Mouse (Mus musculus) heart, postnatal 4 days (tissue): ENCODE measurements around the gene Cox17. TPM values are rescaled to one million over a fixed set of nuclear protein-coding genes. Genes with fewer than 3 reads are reported as not detected.
"Not testable (repeated sequence)": the region's sequence is repeated elsewhere in the genome, so short reads cannot be mapped to it uniquely, and the experiment has no call there.

Source experiments
- DNase-seq: peaks from one replicate; pipeline ENCODE4 v3.0.0; 2021
- total RNA-seq, 2 experiments: library from RNA; stranded (reverse); gene quantifications; 2 replicates each; pipeline ENCODE4 v1.2.3; 2021

Cox17 gene
- 100 to 1,000 TPM; 203 to 222 TPM for total RNA-seq

DNA sequence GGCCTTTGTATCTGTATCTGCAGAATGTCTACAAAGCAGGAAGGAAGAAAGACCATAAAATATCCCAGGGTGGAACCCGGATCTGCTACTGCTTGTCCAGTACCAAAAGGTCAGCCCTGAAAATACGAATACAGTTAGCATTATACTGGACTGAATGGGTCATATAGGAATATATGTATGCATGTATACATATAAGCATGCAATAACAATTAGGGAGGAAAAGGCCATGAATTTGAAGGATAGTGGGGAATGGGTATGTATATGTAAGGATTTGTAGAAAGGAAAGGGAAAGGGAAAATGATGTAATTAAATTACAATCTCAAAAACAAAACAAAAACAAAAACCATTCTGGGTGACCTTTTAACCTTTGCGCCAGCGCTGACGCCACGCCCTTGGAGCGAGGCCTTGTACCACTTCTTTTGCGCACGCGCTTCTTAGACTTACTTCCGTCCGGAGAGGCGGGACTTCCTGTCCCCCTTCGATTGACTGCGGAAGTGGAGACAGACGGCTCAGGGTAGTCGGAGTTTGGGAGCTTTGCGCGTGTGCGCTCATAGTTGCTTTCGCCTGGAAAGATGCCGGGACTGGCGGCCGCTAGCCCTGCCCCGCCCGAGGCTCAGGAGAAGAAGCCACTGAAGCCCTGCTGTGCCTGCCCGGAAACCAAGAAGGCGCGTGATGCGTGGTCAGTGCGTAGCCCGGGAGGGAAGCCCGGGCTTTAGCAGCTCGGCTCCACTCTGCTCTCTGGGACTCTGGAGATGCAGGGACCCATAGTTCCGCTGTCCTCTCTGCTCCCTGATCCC, at the start of gene Cox17, which contains the start of gene Gm21987:
Cox17 (plus strand) TSS at position 463 of the 797 bp plus-strand sequence.
Gm21987 (plus strand) TSS at position 512 of the 797 bp plus-strand sequence.
- peak; percentile 94 for DNase-seq

- DNase-seq, result no peak
Measured at GRCm38 (mm10) chr16:38298410-38298809, 48.4 kb upstream of the Cox17 start.

- DNase-seq, result no peak
Measured at GRCm38 (mm10) chr16:38302367-38302766, 44.4 kb upstream of the Cox17 start.

DNA sequence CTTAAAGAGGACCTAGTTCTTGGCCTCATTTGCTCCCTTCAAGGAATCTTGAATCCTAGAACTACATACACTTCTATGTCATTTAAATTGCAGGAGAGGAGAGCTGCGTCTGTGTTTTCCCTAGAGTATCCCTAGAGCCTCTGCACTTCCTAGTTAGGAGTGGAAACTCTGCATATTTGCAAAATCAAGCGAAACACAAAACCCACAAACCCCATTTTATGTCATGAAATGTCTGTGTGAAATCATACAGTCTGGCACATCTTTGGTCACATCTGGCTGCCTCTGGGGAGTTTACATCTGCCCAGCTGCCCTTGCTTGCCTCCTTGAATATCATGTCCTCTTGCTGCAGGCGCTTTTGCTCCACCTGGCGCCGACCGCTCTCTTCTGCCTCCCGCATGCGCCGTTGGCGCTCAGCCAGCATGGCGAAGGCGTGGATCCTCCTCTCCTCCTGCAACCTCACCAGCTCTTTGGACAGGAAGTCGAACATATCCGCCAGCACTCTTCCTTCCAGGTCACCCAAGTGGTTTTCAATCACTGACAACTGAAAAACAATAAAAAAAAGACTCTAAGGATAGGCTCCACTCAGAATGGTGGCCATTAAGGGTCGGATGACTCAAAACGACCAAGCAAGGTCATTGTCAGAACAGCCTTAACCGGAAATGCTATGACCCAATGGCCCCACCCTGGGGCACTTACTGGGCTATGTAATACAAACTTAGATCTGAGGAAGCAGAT, 42.2 kb upstream of the Cox17 start:
- DNase-seq, result peak; percentile 50

DNA sequence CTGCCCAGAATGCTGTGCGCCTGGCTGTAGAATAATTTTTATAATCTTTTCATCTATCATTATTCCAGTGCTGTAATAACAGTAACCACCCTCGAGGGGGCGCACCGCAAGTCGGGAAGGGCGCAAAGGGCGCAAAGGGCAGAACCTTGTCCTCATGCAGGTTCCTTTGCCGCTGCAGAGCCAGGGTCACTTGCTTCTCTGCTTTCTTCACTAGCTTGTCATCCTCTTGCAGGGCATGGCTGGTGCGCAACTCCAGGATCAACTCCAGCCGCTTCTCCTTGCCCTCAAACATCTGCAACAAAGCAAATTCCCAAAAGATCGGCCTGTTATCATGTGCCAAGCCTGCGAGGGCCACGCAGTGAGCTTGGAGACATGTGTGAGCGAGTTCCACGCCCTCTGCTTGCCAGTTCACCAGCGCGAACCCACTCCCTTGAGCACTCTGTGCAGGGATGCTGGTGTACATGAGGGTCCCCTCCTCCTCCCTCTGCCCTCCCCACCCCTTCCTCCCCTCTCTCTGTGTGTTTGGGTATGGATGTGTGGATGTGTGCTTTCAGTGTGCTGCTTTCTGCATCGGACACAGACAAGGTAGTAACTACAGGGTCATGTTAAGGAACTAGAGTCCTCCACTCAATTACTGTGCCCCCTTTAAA, 40.1 kb upstream of the Cox17 start:
- DNase-seq, result peak; percentile 25

DNA sequence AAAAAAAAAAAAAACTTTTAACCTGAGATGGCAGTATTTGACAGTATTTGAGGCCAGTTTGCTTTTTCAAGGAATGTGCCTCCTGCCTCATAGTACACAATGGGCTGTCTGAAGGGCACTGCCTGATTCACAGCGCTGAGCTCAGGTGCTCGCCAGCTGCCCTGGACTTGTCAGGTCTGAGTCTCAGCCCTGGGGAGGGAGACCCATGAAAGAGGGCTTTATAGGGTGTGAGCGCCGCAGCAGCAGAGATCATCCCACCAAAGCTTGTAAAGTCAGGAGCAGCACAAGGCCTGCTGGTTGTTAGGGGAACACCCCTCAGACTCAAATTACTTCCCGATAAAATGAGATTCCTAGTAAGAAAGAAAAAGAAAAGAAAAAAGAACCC, 39.6 kb upstream of the Cox17 start:
- DNase-seq, result no peak

DNA sequence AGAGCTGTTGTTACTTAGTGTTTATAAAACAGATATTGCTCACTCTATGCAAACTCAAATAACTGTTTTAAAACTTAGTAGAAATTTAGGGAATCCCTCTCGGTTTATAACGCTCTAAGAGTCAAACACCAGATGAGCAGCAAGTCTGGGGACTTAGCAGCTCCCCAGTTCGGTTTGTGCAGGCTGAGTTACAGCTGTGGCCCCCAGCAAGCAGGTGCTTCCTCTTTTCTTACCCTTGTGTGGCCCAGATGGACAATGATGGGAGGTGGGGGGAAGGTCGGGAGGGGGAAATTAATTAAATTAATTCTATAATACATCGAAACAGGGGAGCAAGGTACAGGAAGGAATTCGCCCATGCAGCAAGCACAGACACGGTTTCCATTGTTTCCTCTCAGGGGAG, 39.1 kb upstream of the Cox17 start:
- no peak for DNase-seq

GRCm38 (mm10) chr16:38308195-38308594, 38.6 kb upstream of the Cox17 start:
- DNase-seq, result no peak

DNA sequence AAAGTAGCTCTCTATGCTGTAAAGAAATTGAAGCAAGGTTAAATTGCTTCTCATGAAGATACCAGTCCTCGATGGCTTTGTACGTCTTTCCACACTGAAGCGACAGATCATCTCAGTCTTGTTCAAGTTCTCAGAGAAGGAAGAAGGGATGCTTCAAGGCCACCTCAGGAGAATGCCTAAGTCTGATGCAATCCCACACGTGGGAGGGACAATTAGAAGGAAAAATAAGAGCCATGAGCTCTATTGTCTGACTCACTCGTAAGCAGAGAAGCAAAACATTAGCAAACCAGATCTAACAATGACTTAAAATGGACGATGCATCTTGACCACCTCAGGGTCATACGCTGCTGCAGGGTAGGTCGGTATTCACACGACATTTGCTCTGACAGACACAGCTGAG, 28.3 kb upstream of the Cox17 start:
- DNase-seq, result no peak

GRCm38 (mm10) chr16:38319087-38319486, 27.7 kb upstream of the Cox17 start:
- DNase-seq, result no peak

- DNase-seq, result peak; percentile 47
Measured at GRCm38 (mm10) chr16:38321452-38321935, 25.3 kb upstream of the Cox17 start.

- DNase-seq, result no peak
Measured at GRCm38 (mm10) chr16:38324311-38324710, 22.5 kb upstream of the Cox17 start.

DNA sequence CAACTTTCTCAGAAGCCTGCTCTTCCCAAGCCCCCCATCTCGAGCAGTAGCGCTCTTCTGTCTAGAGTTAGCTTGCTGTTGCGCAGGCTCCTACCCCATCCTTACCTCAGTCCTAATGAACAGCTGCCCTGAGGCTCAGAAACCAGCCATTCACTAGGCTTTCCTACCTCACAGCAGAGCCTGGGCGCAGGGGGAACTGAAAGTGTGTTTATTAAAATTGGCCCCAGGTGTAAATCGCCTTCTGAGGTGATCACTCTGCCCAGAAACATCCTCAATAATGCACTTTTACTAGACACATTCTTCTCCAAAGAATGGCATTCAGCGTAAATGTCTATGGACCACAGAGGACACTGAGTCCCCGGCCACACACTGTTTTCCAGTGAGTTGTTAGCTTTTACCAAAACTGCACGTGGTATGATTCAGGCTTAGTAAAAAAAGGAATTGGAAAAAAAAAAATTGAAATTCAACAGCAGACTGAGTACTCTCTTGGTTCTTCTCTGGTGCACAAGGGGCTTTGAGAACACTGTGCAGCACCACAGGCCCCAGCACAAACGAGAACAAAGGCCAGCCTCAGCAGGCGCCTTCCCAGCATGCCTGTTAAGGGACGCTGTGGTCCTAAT, 19.9 kb upstream of the Cox17 start:
- DNase-seq, result no peak

- no peak for DNase-seq
Measured at GRCm38 (mm10) chr16:38329340-38329739, 17.5 kb upstream of the Cox17 start.

DNA sequence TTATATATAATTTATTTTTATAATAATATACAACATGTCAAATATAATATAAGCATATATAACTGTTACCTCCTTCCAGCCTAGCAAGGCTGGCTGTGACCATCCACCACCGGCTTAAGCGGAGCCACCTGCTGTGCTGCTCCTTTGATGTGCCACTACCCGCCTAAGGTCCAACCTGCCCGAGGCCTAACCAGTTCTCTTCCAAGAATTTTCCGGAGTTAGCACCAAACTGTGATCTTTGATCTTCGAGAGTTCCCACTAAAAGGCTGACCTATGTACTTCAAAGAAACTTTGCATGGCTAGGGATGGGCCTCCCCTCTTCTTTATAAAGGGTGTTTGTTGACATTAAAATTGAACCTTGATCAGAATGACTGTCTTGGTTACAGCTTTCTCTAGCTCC, 12.4 kb upstream of the Cox17 start:
- DNase-seq, result no peak

DNA sequence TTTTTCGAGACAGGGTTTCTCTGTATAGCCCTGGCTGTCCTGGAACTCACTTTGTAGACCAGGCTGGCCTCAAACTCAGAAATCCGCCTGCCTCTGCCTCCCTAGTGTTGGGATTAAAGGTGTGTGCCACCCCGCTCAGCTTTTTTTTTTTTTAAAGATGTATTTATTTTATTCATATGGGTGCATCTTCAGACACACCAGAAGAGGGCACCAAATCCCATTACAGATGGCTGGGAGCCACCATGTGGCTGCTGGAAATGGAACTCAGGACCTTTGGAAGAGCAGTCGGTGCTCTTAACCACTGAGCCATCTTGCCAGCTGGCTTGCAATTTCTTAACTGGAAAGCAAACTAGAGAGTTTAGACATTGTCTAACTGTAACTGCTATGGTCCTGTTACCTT, 8.7 kb upstream of the Cox17 start:
- DNase-seq, result not testable (repeated sequence)

DNA sequence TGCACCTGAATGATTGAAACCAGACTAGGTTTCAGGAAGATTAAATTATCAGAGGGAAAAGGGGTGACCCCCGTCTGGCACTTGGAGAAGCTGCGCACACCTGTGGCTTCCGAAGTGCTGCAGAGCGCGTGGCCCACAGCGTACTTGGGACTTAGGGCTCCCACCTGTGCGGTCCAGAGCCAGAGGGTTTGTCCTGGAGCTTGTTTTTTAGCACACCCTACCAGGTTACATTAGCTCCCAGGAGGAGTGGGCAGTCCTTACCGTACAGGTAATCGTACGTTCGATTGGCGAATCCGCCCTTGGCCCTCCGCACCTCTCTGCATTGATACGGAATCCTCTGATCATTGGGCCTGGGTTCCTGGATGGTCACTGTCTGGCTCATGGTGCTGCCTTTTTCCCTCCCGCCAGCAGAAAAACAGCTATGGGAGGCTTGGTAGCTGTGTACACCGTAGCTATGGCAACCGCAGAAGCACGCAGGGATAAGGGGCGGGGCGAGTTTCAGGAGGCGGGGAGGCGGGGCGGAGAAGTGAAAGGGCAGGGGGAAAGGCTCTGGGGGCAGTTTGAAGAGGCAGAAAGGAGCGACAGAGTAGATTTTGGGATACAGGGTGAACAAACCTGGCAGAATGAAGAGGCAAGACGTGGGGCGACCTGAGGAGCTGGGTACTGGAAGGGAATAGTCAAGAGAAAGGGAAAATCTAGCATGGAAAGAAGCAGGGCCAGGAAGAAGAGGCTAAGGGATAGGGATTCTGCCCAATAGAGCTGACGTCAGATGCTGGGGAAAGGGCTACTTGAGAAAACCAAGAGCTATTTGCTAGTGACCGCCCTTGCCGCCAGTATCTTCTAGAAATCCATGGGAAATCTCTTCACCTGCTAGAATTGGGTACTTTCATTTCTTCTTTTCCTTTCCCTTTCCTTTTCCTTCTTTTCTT, 5.1 kb upstream of the Cox17 start, which contains the start of gene Maats1:
Maats1 (minus strand) TSS at position 748 of the 929 bp plus-strand sequence.
- DNase-seq, result peak; percentile 89

- no peak for DNase-seq
Measured at GRCm38 (mm10) chr16:38344941-38345725, 1.7 kb upstream of the Cox17 start.

DNA sequence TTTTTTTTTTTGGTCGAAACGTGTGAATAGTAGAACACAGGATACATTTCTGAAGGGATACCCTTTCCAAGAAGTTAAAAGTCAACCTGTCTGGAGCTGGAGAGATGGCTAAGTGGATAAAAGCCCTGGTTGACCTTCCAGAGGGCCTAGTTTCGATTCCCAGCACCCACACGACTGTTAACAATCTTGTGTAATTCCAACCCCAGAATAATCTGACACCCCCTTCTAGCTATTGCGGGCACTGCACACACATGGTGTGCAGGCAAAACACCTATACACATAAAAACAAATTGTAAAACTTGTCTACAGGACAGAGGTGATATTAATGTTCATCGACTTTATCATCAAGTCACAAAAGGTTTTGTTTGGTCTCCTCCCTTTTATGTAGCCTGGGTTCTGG, 797 bp downstream of the Cox17 start:
- no peak for DNase-seq

DNA sequence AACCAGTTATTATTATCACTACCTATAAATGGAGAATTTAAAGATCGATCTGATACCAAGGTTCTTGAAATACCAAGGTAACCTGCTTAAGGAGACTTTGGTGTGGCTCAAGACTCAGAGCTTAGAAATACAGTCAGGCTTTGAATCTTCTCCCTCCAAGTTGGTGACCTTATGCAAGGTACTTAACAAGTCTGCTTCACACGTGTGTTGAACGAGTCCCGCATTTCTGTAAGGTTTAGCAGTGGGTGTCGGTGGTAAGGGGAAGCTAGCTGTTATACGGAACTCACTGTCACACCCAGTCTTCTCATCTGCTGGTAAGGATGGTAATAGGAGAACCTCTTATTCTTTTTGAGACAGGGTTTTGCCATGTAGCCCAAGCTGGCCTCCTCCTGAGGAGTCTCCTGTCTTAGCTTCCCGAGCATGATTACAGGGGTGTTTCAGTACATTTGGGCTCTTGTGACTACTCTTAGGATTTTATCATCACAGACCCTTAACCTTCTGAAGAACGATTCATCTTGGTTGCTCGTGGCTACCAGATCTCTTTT, 1.5 kb downstream of the Cox17 start:
- no peak for DNase-seq
